Mouse (Mus musculus) cerebellum, adult 11 months (tissue): ENCODE results near the gene Serpinb1a.

Experiments
- DNase-seq: peaks from one replicate; pipeline ENCODE4 v3.0.0; 2022

Serpinb1a gene

DNA sequence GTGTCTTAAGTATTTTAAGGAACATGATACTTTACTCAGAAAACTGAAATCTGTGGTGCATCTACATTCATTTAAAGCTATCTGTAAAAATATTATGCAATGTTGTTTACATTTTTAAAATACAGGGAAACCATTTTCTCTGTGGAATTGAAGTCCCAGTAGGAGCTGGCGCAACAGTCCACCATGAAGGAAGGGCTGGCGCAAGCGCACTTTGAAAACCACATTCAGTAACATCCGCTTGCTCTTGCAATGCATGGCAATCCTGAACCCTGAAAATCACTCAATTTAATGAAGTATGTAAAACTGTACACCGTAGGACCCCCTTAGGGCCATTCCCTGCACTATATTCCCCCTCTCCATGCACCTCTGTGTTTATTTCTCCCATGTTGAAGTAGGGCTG lies 16.5 kb downstream of the Serpinb1a start:
- no peak for DNase-seq

DNA sequence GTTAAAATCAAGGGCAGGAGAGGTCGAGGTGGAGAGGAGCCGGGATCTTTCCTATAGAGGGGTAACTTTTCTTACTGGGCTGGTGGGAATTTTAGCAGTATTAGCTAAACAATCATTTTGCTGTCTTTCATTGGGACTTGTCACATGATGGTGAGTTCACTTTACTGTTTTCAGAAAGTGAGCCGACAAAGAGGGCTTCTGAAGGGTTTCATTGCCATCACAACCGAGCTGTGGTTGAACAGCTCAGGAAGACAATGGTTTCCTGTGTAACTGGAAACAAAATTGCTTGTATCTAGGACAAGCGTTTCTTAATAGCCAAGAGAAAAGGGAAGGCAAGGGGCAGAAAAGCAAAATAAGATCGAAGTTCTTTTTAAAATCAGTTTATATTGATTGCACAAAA lies 17.7 kb downstream of the Serpinb1a start:
- no peak for DNase-seq

GRCm38 (mm10) chr13:32832776-32833175 lies 18.2 kb downstream of the Serpinb1a start:
- no peak for DNase-seq

DNA sequence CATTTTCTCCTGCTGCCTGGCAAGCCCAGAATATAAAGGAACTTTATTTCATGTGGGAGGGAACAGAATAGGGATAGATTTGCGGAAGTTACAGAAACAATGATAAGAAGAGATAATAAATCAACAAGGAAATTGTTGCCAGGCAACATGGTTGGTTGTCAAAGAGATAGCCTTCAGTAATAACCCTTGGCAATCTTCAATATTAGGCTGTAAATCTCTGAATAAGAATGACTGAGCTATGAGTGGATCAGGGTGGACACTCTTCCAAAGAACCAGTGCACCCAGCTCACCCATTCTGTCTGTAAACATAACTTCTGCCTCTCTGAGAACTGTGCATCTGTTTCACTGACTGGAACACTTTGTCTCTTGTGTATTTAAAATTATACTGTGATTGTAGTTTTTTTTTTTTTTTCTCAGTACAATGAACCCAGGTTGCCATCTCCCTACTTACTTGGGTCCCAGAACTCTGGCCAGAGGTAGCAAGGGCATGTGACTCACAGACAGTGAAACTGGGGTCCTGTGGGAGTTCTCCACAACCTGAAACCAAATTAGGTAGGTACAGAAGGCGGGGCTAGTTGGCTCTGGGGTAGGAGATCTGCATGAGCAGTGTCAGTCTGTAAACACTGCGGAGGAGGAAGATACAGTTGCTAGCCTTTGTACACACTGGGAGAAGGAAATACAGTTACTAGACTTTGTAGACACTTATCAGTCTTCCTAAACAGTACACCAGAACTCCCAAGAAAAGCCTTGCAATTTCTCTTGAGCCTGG lies 19.3 kb downstream of the Serpinb1a start:
- DNase-seq, result no peak

- no peak for DNase-seq
These were observed 22.1 kb downstream of the Serpinb1a start for GRCm38 (mm10) chr13:32828886-32829285.

GRCm38 (mm10) chr13:32827951-32828350 lies 23.0 kb downstream of the Serpinb1a start:
- peak; percentile 25 for DNase-seq

DNA sequence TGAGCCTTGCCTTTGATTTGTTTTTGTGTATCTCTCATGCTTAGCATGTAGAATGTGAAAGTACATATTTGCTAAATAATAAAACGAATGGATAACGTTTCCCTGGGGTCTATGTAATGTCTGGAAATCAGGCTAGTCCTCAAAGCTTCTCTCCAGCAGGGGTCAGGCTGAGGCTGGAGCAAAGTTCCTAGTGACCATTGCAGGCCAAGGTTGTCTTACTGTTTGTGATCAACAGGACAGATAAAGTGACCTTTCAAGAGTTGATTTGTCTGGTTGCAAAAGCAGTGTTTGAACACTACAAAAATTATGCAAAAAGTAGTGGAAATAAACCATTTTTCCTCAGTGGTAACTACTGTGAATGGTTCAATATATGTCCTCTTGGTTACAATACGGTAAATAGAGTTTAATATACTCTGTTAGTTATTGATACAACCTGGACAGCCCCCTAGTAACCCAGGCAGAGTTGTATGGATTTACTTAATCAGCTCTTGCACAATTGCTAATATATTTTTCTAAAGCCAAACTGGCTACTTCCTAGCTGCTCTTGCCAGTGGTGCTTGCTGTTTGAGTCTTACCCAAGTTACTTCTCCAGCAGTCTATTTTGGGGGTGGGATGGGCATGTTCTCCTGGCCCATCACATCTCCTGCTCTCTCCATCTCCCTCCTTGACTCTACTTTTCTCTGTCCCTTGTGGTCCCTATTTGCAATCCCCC lies 23.7 kb downstream of the Serpinb1a start:
- no peak for DNase-seq

DNA sequence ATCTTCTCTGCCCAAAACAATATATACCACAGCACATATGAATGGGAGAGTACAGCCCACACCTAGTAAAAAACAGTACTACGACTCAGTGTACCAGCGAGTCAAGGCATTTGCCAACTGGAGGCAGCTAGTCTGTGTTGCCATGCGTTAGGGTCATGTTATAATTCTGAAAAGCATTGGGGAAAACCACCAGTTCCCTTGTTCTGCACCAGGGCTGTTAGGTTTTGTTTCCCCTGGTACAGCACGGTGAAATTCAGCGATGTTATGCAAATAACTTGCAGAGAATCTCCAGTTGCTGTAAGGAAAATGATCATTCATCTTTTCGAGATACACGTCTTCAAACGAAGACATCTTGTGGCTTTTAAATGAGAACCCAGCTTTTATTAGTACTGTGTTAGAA lies 25.4 kb downstream of the Serpinb1a start:
- no peak for DNase-seq

GRCm38 (mm10) chr13:32824377-32825330 lies 26.3 kb downstream of the Serpinb1a start:
- no peak for DNase-seq

GRCm38 (mm10) chr13:32823126-32823525 lies 27.9 kb downstream of the Serpinb1a start:
- no peak for DNase-seq

DNA sequence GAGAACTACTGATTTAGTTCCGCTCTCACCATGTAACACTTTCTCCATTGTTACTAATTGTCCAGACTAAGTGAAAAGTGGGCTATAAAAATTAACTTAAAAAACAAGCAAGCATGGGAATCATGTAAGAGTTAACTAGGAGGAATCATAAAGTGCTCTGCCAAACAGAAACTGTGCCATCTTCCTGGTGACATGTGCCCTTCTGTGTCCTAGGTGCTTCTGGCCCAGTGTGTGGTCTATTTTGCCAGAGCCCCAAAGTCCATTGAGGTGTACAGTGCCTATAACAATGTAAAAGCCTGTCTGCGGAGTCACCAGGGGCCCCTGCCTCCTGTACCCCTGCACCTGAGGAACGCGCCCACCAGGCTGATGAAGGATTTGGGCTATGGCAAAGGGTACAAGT lies 29.3 kb downstream of the Serpinb1a start:
- DNase-seq, result no peak

DNA sequence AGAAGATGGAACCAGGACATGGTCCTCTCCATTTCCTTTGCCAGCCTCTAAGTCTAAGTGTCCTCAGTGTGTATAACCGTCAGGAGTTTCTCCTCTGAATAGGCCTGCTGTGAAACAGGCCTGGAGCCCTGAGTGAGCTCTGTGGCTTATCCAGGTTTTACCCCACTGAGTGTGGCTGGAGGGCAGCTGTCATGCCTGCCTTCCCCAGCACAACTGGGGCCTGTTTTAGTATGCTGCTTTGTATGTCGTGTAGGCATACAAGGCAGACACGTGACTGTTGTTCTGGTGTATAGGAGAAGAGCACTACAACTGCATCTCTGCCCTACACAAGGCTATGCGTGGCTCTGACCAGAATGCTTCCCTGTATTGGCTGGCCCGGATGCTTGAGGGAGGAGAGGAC lies 31.1 kb downstream of the Serpinb1a start:
- DNase-seq, result no peak

- DNase-seq, result no peak
These were observed 31.7 kb downstream of the Serpinb1a start for GRCm38 (mm10) chr13:32819241-32819640.

GRCm38 (mm10) chr13:32807624-32808023 lies 43.4 kb downstream of the Serpinb1a start:
- no peak for DNase-seq

- DNase-seq, result no peak
These were observed 44.2 kb downstream of the Serpinb1a start for GRCm38 (mm10) chr13:32806820-32807219.

DNA sequence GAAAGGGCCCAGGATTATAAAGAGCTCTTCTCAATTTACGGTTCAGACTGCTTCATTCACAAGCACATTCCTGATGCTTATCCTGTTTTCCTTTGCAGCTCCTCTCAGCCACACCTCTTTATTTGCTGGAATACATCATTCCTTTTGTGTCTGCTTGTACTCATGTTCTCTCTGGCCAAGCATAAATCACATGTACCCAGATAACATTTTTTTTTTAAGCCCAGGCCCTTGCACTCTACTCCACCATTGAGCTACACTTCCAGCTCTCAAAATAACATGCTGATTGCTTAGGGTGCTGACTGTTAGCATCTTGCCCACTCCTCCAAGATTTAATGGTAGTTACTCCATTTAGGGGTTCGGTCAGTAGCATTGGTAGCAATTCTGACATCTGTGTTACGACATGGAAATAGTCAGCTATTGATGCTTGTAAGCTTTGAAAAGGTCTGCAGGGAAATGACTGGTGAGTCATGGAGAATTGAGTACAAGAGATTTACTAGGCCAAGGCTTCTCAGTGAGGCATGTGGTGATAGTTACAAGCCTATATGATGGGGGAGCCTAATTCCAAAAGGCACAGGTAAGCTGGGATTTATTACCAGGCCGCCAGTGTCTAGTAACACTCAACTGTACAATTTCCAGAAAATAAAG lies 47.2 kb downstream of the Serpinb1a start:
- no peak for DNase-seq

- peak; percentile 41 for DNase-seq
These were observed 48.5 kb downstream of the Serpinb1a start, which contains the start of gene D930007J09Rik for GRCm38 (mm10) chr13:32802259-32803081. Gene D930007J09Rik, minus strand, starts transcription at chr13:32802849.

DNA sequence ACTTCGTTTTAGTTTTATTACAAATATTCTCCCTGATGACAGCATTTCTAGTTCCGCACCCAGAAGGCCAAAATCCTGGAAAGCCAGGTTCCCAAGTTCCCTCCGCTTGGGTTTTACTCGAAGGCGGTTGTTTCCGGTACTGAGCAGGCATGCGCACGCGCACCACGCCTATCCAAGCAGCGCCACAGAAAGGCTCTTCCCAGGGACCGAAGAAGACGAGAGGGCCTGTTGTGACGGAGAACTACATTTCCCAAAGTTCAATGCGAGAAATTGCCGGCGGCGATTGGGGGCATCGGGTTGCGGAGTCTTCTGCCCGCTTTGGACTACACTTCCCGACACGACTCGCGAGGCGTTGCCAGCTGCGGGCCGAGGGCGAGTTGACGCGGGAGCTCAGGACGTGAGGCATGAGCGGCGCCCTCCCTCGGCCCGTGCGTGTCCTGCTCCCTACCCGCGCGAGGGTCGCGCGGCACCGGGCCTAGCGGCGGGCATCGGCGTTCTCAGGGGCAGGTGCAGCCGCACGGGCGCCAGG lies 49.2 kb downstream of the Serpinb1a start, which contains the start of gene Wrnip1:
Gene Wrnip1 (plus strand): TSS at position 346 of the 529 bp plus-strand sequence.
- peak; percentile 97 for DNase-seq

GRCm38 (mm10) chr13:32800859-32801258 lies 50.1 kb downstream of the Serpinb1a start:
- DNase-seq, result no peak

- no peak for DNase-seq
These were observed 51.9 kb downstream of the Serpinb1a start for GRCm38 (mm10) chr13:32799131-32799530.

- DNase-seq, result no peak
These were observed 53.9 kb downstream of the Serpinb1a start for GRCm38 (mm10) chr13:32797085-32797484.
